Mouse (Mus musculus): ENCODE data around the gene Rnase2b.
A peak's percentile ranks its signal among the peaks of the same experiment; 100 is the strongest.
"Not testable (repeated sequence)": the region's sequence is repeated elsewhere in the genome, so short reads cannot be mapped to it uniquely, and the experiment has no call there.

Rnase2b gene

GRCm38 (mm10) chr14:51152249-51152870 lies 9.7 kb upstream of the Rnase2b start:
- no peak for DNase-seq

GRCm38 (mm10) chr14:51156056-51156735 lies 5.9 kb upstream of the Rnase2b start:
- no peak for DNase-seq

DNA sequence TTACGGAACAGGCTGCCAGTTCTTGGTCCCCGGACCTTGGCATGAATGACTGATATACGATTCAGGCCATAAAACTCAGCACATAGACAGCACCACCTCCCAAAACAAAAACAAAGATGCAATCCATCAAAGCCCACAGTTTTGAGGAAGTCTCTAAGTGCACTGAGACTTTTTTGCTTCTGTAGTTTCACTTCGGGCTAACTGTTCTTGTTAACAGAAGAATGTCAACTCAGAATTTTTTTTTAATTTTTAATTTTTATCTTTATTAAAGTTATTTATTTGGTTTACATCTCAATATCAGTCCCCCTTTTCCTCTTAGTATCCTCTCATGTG lies 5.4 kb upstream of the Rnase2b start:
- DNase-seq = no peak

GRCm38 (mm10) chr14:51157072-51157471 lies 5.0 kb upstream of the Rnase2b start:
- no peak for DNase-seq

GRCm38 (mm10) chr14:51163323-51163722 lies 1.3 kb downstream of the Rnase2b start:
- DNase-seq = not testable (repeated sequence)

DNA sequence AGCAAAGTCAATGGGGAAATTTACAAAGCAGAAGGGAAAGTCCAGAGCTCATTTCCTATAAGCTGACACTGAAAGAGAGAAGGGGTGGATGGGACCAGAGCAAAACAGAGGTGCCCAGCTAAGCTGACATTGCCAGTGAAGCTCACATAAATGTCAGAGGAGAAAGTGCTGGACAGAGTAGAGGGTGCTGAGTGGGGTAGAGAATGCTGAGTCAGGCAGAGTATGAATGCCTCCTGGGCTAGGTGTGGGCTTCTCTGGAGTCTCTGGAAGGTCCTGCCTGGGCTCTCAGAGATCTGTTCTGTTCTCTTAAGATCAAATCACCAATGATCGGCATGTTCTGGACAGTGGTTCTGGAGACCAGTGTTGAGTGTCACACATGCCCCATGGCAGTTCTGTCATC lies 3.4 kb downstream of the Rnase2b start:
- no peak for DNase-seq

DNA sequence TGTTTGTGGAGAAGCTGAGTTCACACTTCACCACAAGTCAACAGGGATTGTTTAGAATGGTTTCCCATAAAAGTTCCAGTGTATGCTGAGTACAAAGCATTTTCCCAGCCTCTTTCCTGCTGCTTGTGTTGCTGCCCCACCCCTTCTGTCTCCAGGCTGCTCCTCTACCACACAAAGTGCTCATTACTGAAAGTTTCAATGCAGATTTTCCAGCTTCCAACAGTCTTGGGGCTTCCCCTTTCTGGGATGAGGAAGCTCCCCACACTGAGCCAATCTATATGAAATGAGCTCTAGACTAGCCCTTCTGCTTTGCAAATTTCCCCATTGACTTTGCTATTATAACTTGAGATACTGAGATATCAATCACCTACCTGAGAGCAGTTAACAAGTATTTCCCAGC lies 4.0 kb downstream of the Rnase2b start:
- DNase-seq = no peak

DNA sequence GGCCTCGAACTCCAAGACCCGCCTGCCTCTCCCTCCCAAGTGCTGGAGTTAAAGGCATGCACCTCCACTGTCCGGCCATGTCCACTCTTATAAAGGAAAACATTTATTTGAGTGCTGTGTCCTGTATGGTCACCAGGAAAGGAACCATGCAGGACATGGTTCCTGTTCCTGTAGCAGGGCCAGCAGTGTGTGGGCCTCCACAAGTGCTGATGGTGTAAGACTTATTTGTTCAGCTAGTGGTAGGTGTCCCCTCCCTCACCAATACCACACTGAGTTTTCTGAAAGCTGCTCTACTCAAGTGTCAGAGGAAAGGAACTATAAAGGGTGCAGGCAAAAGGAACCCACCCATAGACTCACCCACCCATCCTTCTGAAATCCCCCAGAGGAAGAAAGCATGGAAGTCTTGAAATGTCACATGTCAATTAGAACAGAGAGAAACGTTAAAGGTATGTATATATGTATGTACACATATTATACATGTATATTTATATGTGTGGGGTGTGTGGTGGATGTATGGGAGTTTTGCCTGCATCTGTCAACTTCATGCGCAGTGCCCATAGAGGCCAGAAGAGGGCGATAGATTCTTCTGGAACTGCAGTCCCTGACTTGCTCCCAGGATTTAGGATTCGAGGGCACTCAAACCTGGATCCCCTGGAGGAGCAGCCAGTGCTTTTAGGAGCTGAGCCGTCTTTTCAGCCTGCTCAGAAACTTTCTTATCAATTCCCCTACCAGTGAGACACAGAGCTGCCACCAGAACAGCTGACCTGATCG lies 10.2 kb downstream of the Rnase2b start:
- peak; percentile 20 to 26 for DNase-seq

- DNase-seq = not testable (repeated sequence)
Observed at GRCm38 (mm10) chr14:51172947-51173346, 10.9 kb downstream of the Rnase2b start.

GRCm38 (mm10) chr14:51173843-51174242 lies 11.8 kb downstream of the Rnase2b start:
- no peak for DNase-seq

GRCm38 (mm10) chr14:51181051-51181450 lies 19.0 kb downstream of the Rnase2b start:
- DNase-seq = not testable (repeated sequence)

GRCm38 (mm10) chr14:51195681-51196080 lies 33.6 kb downstream of the Rnase2b start:
- DNase-seq = no peak

- DNase-seq = no peak
Observed at GRCm38 (mm10) chr14:51199098-51200023, 37.3 kb downstream of the Rnase2b start, which contains the start of gene Ang2. Ang2 (minus strand) TSS chr14:51199148.

DNA sequence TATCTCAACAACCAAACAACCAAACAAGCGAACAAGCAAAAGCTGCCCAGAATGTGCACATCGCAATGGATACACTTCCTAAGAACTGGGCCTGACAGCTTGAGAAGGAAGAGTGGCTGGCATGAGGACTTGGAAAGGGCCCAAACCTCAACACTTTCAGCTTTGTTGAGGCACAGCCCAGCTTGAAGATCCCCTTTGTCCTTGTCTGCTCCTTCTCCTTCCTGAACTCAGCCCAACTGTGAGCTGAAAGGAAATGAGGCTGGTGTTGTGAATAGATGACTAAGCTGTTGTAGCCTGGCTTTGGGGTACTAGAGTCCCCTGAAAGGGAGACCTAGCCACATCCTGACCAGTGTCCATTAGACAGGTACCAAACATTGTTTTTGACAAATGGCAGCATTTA lies 38.0 kb downstream of the Rnase2b start:
- no peak for DNase-seq

DNA sequence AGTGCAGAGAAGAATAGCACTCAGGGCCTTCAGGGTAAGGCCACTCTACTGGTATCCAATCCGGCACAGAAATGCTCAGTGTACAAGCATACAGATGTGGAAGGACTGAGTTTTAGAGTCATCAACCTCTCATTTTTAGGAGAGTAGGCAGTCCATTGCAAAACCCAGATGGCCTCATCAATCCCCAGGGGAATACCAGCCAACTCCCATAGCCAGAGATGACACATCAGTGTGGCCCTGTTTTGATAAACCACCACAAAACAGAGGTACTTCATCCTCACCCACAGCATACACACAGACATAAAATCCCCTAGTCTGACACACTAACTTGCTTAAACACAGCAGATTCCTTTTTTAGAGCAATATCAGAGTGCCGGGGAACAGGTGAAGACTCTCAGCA lies 38.4 kb downstream of the Rnase2b start:
- no peak for DNase-seq

- no peak for DNase-seq
Observed at GRCm38 (mm10) chr14:51203115-51203514, 41.1 kb downstream of the Rnase2b start, which contains the start of gene Ear14. Ear14 (plus strand) TSS chr14:51203391.

Data from cerebellum, postnatal 36 days (tissue).